Mouse (Mus musculus) 3134 (cell line): ENCODE results near the gene Vipas39.
"Not testable (repeated sequence)": the region's sequence is repeated elsewhere in the genome, so short reads cannot be mapped to it uniquely, and the experiment has no call there.

ENCODE experiments used
- DNase-seq: peaks from one replicate; pipeline ENCODE4 v3.0.0-alpha.2; 2011; ENCODE audit warnings: low spot score; ENCODE audit not compliant: insufficient read length; ENCODE audit errors: extremely low read depth

The Vipas39 gene

GRCm38 (mm10) chr12:87266108-87266826 is at the start of gene Vipas39, which contains the start of gene Ahsa1:
Gene Vipas39 (minus strand): TSS chr12:87266256.
Gene Ahsa1 (plus strand): TSS chr12:87266479.
- DNase-seq = peak; percentile 88

- DNase-seq = no peak
Measured at GRCm38 (mm10) chr12:87313098-87313497, 47.0 kb upstream of the Vipas39 start.

DNA sequence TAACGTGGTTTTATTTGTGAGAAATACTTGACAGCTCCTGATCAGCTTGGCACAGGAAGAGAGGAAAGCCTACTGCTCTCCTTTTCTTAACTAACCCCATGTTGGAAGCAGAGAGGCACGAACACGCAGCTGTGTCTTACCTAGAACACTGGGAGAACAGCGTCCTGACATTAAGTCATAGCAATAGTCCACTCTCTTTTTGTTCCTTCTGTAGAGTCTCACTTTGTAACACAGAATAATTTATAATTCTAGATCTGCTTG is 40.5 kb upstream of the Vipas39 start:
- not testable (repeated sequence) for DNase-seq

DNA sequence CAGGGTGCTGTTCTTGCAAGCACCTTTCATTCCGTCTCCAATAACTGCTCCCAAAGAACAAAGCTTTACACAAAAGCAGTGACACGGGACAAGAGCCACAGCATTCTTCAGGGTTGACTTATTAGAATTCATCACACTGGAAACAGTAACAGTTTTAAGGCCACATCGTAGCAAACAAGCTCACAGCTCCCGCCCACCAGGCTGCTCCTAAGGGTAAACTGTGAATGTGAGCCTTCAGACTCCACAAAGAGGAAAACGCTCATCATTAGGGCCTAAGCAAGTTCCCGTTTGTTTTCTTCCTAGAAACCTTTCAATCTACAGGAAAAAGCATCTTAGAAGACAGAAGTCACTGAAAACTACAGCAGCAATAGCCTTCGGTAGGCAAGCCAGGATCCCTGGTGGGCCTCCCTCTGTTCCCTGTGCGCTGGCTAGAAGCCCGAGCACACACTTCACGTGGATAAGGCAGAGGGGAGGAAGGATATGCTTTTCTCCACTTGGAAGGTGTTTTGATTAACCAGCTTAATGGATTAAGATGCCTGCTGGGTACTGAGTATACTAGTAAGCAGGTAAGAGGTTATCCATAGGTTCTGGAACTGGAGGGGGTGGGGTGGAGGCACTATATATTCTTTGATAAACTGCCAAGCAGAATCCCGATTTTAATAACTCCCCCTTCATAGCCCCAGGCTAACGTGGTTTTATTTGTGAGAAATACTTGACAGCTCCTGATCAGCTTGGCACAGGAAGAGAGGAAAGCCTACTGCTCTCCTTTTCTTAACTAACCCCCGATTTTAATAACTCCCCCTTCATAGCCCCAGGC is 39.9 kb upstream of the Vipas39 start:
- no peak for DNase-seq

DNA sequence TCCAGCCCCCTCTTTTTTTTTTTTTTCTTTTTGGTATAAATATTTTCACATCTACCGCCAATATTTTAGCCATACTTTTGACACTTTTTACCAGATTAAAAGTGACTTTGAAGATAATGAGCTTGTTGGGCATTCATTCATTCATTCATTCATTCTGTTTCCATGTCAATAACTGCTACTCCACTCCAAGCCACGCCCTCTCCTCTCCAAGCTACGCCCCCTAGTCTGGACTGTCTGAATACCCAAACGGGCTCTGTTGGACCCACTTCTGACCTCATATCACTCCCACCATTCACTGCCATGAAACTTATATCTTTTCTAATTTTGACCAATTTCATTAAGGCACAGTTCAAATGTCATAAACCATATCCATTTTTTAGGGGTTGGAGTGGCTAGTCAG is 35.1 kb upstream of the Vipas39 start:
- DNase-seq = no peak

GRCm38 (mm10) chr12:87300441-87300690 is 34.3 kb upstream of the Vipas39 start:
- DNase-seq = no peak

DNA sequence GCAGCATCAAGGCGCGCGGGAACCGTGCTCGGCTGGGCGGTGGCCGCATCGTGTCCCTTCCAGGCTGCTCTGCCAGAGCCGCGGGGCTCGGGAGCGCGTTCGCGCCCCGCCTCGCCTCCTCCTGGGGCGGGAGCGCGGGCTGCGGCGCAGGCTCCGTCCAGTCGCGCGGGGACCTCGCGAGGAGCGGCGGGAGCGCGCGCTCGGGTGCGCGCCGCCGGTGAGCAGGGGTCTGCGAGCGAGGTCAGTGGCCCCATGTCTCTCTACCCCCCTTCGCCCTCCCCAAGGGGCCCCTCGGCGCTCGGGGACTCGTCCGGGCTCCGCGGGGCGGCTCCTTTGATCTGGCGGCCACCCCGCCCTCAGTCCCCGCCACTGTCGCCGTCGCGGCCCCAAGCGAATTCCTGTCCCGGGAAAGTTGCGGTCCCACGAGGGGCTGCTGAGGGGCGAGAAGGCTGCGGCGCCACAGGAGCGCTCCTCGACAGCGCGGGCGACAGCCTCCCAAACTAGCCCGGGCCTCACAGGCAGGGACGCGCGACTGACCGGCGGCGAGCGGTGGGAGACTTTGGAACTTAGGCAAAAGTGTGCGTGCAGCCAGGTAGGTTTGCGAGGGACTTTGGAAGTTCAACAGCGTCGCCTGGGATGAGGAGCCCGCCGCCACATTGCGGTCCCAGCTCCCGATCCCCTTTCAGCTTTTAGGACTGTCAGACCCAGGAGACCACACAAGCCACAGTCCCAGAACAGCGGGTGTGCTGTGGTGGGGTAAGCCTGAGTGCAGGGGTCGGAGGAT is 33.8 kb upstream of the Vipas39 start, which contains the start of gene Ism2:
Gene Ism2 (minus strand): TSS at position 49 of the 784 bp plus-strand sequence.
- DNase-seq = no peak

DNA sequence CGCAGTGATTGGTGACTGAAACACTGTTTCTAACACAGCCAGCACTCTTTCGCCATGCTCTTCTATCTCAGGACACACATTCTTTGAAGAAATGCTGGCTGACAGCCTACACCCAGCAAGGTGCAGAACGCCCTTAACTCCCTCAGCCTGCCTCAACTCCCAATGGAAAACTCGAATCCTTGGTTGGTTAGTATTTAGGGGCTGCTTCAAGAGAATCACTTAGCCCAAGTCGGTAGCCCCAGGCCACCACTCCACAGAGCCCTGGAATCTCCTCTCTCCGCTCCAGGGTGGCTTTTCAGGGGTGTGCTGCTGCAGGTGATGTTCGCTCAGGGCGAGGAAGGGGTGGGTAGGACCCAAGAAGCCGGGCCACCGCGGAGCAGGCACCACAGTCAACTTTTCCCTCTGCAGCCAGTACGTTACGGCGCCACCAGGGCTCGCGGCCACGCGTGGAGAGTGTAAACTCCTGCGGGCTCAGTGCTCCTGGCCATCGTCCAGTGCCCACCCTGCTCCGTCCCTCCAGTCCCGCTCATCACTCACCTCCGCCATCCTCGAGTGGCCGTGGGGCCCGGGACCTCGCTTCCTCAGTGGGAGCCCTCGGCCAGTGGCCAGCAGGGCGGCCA is 33.1 kb upstream of the Vipas39 start:
- no peak for DNase-seq

DNA sequence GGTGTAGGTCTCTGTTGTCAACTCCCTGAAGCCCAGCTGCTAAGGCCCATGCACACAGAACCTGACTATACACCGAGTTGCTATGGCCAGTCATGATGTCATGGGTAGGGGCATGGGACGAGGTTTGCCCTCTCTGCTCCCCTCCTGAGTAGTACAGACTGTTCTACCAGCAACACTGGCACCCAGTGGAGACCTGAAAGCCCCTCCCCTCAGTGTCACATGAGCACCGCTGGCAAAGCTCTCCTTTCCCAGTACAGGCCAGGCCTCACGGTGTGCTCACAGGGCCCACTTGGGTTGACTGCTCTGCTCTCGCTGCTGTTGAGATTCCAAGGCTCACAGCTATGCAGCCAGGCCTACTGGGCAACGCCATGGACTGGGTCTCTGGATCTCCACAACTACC is 27.9 kb upstream of the Vipas39 start:
- DNase-seq = no peak

DNA sequence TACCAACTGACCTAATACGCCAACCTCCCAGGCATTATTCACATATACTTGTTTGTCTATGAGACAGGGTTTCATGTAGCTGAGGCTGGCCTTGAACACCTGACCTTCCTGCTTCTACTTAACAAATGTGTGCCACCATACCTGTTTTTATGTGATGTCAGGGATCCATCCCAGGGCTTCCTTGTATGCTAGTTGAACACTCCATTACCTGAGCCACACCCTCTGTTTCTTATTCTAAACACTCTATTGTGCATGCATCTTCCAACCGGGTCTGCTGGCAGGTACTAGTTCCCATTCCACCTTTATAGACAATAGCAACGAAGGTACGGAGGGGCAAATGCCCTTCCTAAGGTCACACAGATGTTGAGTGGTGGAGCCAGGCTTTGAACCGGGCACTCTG is 23.0 kb upstream of the Vipas39 start:
- no peak for DNase-seq

GRCm38 (mm10) chr12:87284726-87285125 is 18.7 kb upstream of the Vipas39 start:
- no peak for DNase-seq

DNA sequence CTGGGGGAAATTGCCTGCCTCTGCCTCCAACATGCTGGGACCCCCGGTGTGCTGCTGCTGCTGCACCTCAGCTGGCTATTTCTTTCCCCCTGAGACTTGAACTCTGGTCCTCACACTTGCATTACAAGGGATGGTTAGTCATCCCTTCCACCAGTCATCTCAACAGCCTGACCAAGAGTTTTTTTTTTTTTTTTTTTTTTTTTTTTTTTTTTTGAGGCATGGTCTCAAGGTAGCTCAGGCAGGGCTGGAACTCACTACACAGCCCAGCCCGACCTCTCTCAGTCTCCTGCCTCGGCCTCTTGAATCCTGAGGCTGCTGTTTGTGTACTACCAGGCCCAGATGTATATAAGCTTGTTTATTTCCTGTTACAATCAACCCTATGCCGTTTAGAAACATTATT is 18.2 kb upstream of the Vipas39 start:
- no peak for DNase-seq

DNA sequence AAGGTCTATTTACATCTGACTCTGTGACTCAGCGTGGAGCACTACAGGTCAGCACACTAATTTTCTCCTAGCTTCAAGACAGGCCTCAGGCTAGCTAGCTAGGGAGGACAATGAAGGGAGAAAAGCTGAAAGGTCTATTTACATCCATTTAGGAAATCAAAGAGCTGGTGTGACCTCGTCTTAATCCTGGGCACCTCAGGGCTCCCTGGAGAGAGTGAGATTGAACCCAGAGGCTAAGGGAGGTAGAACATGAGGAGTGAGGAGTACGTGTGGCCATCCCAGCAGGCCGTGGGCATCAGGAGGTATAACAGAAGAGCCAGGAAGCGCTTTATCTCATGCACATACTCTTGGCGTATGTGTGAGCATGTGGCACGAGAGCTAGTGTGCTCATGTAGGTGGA is 17.6 kb upstream of the Vipas39 start:
- no peak for DNase-seq

DNA sequence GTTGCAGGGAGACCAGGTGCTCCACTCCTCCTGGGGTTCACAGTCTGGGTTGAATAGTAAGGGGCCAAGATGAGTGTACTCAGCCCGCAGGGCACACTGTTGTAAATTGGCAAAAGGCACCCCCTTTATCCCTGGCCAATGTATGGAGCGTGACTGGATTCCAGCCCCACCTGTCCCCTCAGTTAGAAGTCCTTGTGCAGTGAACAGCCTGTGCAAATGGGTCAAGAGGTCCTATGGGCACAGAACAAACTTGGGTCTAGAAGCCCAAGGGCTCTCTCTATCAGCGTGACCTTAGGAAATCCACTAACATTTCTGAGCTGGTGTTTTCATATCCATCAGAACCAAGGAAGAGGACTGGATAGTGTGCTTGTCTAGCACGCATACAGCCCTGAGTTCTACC is 16.7 kb upstream of the Vipas39 start:
- DNase-seq = no peak

DNA sequence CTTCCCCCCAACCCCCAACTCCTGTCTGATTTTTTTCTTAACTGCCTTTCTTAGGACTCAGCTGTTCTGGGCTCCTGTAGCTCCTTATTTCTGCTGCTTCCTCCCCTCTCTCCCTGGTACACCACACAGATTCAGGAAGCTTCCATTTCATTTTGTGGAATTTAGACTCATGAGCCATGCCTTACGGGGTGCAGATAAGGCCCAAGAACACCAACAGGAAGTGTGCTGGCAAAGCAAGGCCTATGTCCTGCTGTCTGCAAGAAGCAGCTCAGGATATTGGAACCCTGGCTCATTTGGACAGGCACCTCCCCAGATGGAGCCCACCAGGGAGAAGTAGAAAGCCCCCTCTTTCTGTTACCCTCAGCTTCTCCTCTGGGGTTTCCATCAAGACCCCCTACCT is 15.7 kb upstream of the Vipas39 start:
- no peak for DNase-seq

GRCm38 (mm10) chr12:87279879-87280278 is 13.8 kb upstream of the Vipas39 start:
- no peak for DNase-seq

- no peak for DNase-seq
Measured at GRCm38 (mm10) chr12:87279350-87279749, 13.3 kb upstream of the Vipas39 start.

GRCm38 (mm10) chr12:87278118-87278730 is 12.2 kb upstream of the Vipas39 start:
- DNase-seq = no peak

DNA sequence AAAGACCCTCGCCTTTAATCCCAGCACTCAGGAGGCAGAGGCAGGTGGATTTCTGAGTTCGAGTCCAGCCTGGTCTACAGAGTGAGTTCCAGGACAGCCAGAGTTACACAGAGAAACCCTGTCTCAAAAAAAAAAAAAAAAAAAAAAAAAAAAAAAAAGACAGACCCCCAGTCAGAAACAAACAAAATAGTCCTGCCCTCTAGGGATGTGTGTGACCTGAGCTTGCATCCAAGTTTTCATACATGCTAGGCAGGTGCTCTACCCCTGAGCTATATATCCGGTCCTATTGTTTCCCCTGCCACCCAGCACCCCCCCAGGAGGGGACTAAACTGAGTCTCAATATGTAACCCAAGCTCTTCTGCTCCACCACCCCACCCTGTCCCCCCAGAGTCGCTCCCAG is 11.2 kb upstream of the Vipas39 start:
- DNase-seq = not testable (repeated sequence)

- no peak for DNase-seq
Measured at GRCm38 (mm10) chr12:87274853-87275831, 9.1 kb upstream of the Vipas39 start.
